Mouse (Mus musculus) layer of hippocampus, postnatal 25 days (tissue): Measurements from ENCODE around the gene Arhgef10l. TPM values are rescaled to one million over a fixed set of nuclear protein-coding genes. Genes with fewer than 3 reads are reported as not detected.

Experiments used
- DNase-seq, 2 experiments: peaks; one replicate each; pipeline ENCODE4 v3.0.0; 2022; ENCODE audit warnings: mixed read lengths in 2 of 2, low spot score in 1 of 2; ENCODE audit errors: extremely low spot score in 1 of 2
- total RNA-seq, 2 experiments: library from RNA; stranded (reverse); gene quantifications; 2 replicates each; pipeline ENCODE4 v1.2.3; 2021

The Arhgef10l gene
- total RNA-seq, 2 experiments from 2014 or later: 43.4 to 46.6 TPM

DNA sequence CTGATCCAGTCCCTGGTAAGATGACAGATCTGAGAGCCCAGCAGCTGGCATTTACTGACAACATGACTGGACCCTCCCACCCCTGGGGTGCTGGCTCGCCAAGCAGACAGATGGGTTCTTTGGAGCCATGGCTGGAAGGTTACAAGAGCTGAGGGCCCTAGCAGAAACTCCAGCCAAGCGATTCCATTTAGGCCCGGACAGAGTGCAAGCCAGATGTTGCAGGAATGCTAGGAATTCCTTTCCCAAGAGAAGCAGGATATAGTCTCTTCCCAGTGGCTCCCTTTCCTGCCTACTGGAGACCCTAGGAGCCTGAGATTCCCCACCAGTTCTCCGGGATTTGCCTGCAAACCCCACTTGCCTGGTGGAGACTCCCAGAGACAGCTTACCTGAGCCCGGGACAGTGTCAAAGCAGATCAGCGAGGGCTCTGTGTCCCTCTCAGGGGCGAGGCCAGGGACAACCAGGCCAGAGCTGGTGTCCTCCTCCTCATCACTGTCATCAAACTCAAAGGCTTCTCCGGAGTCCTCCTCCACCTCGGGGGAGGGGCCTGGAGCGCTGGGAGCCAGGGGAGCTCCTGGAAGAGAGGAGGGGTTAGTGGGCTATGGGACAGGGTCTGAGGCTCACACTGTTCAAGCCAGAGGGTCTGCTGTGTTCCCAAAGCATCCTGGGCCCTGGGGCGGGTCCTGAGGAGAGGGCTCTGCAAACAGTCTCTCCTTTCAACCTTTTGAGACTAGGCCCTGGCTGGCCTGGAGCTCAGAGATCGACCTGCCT lies 54.8 kb downstream of the Arhgef10l start:
- no peak for DNase-seq

DNA sequence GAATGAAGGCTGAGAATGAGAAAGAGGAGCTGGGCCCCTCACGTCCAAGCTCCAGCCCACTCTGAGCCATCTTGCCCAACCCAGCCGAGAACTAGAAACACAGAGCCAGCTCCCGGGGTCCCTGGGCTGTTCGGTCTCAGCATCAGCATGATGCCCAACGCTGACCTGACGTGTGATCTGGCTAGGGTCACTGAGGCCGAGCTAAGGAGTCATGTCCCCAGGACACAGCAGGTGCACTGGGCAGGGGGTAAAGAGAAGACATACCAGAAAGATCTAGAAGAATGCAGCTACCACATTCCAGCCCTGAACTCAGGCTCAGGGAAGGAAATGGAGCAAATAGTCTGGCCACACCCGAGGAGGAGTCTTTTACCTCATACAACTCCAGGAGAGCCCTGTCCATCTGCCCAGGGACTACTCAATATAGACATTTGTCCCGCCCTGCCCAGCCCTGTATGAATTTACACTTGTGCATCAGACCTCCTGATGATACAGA lies 57.5 kb downstream of the Arhgef10l start:
- DNase-seq: no peak

DNA sequence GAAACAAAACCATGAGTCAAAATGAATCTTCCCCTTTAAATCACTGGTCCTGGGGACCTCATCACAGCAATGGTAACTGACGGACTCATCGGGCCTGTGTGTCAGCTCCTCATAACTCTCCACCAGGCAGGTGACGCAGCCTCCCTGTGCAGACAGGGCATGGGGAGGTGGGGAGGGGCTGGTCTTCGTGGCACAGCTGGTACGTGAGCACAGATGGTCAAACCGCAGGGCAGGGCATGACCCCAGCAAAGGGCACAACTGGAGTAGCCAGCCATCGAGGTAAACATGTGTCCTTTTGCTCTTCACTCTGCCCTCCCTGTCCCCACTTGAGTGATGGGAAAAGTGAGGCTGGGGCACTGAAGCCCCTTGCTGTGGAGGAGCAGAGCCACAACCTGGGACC lies 59.0 kb downstream of the Arhgef10l start:
- DNase-seq: no peak

DNA sequence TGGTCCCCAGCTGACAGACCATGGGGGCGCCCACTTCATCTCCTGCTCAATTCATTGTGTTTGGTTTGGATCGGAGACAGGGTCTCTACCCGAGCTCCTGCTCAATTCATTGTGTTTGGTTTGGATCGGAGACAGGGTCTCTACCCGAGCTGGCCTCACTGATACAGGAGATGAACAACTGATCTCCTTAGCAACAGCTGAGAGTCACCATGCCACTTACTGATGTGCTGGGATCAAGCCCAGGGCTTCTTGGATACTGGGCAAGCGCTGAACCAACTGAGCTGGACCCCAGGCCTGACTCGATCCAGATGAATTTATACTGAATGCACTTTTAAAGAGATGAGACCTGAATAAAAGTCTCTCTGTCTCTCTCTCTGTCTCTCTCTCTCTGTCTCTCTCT lies 59.6 kb downstream of the Arhgef10l start:
- no peak for DNase-seq

DNA sequence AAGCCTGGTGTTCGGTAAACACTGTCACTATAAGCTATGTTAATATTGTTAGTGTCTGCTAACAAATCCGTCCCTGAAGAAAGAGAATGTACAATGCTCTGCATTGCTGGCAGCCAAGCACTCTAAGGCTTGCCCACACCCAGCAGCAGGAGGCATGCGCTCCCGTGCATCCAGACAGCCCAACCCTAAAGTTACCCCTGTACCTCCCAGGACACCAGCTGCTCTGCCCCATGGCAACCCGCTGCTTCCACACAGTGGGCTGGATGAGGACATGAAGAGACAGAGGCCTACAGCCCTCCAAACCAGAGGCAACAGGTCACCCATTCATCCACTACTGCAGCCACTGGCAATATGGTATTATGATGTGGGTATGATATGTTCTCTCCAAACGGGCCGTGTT lies 60.0 kb downstream of the Arhgef10l start:
- no peak for DNase-seq

DNA sequence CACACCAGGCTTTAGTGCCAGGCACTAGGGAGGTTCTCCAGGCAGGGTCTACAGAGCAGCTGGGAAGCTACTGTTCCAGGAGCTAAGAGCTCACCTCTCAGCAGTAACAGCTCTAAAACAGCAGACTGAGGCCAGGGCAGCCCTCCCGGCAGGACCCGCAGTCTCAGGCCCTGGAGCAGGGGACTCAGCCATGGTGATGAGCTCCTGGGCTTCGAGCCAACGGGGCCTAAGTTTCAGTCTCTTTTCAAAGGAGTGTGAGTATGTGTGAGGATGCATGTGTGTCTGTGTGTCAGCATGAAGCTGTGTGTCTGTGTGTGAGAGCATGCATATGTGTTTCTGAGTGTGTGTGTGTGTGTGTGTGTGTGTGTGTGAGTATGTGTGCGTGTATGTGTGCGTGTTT lies 60.6 kb downstream of the Arhgef10l start:
- DNase-seq: no peak

DNA sequence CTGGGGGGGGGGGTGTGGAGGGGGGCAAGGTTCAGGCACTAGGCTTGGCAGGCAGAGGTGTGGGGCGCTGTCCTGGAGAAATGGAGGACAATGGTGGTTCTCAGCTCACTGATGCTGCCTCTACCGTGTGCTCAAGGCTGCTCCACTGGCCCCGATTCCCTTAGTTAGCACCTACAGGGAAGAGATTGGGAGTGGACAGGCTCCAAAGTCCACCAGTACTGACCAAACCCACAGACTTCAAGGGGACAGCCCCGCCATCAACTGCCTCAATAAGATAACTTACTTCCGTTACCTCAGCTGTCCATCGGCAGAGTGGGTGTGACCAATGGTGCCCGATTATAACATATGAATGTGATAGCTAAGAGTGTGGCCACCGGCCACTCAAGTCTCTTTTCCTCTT lies 61.3 kb downstream of the Arhgef10l start:
- DNase-seq: no peak

DNA sequence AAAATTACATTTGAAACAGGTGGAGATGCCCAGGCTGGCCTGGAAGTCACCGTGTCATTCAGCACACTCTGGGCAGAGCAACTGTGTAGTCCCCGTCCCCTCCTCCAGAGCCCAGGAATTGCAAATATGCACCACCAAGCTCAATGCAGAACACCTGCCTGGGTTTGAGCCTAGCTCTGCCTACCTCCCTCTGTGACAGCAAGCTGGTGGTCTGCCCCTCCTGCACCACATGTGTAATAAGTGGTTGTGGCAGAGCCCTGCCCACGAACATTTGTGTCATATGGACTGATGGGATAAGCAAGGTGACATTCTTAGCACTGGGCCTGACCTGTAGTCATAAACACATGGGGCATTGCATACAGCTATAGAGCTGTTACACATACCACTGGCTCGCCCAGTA lies 63.8 kb downstream of the Arhgef10l start:
- no peak for DNase-seq

DNA sequence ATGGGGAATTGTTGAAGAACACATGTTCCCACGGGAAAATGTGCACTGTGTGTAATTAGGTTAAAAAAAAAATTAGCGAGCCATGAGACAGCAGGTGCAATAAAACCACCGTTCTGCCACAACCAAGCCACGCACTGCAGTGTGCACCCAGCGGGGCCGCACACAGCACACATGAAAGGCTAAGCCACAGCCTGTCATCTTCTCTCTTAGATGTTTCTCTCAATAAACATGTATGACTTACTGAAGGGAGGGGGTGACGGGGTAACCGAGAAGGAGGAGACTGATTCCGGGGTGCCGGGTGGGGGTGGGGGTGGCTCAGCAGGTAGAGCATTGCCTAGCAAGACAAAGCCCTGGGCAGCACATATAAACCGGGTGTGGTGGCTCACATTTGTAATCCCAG lies 64.7 kb downstream of the Arhgef10l start:
- DNase-seq: no peak

DNA sequence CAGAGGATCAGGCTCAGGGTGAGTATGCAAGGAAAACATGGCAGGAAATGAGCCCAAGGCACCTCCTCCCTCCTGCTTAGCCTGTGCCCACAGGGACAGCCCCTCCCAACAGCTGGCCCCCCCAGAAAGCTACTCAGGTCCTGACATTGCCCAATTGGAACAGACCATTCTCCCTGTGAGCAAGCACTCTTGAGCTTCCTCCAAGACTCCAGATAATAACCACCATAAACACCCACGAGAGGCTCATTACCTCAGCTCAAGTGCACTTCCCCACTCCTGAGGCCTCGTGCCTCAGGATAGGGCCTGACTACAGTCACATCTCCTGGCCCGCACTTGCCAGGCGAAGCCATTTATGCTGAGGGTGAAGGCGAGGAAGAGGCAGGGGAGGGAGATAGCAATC lies 67.0 kb downstream of the Arhgef10l start:
- no peak for DNase-seq

DNA sequence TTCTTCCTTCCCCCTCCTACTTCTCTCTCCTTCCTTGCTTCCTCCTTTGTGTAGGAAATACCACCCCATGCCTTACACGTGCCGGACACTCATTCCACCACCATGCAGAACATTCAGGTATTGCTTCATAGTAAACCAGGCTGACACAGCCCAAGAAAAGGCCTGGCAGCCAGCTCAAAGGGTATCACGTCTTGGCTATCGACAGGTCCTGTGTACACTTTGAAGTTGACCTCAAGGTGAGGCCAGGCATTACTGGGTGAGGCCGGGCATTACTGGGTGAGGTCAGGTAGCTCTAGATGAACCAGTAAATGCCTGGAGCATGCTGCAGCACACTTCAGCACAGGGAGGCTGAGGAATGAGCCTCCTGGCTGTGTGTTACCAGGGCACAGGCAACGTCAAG lies 67.9 kb downstream of the Arhgef10l start:
- no peak for DNase-seq

DNA sequence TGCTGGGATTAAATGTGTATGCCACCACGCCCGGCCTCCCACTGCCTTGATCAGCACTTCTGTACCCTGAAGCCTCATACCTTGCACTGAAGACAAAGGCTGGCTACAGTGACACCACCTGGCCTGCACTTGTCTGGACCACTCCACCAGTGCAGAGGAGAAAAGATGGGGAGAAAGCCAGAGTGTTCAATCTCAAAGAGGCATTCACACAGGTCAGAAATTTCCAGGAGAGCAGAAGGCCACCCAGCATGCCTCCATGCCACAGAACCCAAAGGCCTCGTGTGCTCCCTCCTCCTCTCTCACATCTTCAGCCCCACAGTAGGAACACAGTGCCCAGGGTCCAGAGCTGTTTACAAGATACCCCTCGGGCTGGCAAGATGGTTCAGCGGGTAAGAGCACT lies 68.4 kb downstream of the Arhgef10l start:
- no peak for DNase-seq

DNA sequence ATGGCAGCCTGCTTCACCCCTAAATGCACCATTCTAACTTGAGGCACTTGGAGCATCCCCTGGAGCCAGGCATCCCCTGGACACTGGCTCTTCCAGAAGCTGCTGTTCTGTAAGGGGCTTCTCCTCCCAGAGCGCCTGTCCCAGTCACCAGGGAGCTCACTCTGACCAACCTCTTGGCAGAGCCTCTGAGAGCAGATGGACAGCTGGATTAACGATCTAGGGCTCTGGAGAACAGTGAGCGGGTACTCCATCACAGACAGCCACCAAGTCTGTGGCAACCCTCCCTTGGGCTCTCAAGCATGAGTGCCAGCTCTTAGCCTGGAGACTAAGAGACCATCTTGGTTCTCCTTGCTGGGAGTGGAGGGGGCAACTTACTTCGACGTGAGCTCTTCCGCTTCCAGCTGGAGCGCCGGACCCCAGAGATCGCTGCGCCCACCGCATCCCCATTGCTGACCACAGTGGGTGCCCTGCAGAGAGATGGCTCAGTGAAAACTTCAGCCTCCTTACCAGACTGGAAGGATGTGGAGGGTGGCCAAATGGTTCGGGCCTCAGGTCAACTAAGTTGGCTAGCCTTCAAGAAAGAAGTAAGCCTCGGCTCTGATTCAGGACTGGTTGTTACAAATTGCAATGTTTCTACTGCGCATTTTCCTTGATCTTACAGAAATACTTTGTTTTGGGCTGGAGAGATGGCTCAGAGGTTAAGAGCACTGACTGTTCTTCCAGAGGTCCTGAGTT lies 71.9 kb downstream of the Arhgef10l start:
- no peak for DNase-seq

DNA sequence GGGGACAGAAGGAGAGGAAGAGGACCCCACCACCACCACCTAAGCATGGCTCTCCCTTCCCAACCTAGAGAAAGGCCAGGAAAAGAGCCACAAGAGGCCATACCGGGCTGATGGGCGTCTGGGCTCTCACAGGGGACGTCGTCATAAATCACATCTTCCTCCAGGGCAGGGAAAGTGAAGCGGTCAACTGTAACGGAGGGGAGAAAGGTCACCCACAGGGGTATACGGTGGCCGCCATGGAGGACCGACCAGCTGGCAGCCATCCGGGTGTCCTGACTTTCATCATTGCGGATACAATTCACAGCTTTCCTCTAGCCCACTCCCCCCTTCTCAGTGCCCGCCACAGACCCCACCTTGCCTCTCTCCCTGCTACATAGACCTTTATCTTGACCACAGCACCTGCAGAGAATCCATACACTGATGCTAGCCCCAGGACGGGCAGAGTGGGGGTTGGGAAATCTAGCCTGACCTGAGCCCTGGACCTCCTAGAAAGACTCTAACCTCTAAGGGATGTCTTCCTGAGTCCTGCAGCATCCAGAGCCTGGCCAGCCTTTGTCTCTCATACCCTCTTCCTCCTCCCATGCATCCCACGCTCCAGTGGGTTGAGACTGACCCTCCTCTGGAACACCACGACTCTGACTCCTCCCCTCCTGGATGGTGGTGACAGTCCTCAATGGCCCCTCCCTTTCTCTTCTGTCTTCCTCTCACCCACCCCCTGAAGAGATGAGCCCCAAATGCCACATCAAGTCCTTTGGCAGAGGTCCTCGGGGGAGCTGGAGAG lies 72.6 kb downstream of the Arhgef10l start:
- DNase-seq: no peak

DNA sequence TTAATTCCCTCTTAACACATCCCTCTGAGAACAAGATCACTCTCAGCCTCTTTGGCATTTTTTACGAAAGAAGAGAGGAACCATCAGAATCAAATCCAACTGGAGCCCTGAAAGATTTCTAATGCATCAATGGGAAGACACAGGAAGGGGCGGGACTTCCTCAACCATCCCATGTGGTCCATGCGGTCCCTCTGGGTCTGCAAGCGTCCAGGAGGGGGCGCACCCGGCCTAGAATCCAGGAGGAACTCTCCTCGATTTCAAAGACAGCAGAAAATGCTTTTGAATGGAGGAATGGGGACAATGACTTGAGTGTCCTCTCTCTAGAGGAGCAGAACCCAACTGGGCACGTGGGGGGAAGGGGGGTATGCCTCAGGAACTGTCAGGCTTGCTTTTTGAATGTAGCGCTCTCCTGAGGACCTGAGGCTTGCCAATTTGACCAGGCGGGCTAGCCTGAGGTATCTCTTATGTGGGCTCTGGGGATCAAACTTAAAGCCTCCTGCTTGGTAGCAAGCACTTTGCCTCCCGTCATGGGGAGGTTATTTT lies 73.5 kb downstream of the Arhgef10l start:
- peak; percentile 70 to 94 for DNase-seq

DNA sequence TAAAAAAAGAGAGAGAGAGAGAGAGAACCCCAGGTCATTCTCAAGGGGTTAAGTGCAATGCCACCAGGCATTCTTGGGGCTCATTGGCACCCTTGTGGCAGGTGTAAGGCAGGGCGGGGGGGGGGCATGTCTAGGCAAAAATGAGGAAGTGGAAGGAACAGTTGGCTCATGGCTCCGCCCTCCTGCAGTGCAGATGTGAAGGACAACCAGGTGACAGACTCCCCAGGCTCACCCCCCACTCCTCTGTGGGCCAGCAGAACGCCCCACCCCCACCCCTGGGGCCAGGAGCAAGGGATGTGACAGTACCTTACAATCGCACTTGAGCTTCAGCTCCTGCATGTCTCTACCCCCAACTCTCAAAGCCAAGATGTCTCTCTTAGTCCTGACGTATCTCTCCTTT lies 79.3 kb downstream of the Arhgef10l start:
- DNase-seq: no peak

DNA sequence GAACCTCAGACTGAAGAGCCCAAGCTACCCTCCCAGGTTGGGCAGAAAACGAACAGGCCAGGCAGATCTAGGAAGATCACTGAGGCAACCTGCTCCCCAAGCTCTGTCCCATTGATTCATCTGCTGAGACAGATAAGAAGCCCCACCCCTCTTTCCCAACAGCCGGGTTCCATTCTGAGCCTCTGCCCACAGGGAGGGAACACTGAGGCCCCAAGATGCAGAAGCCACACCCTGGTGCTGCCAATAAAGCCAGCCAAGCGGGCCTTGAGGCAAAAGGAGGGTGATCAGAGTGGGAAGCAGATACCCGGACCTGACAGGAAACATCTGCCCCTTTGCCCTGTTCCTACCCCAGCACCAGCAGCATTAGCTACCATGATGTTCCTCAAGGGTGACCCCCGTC lies 81.6 kb downstream of the Arhgef10l start:
- DNase-seq: no peak

DNA sequence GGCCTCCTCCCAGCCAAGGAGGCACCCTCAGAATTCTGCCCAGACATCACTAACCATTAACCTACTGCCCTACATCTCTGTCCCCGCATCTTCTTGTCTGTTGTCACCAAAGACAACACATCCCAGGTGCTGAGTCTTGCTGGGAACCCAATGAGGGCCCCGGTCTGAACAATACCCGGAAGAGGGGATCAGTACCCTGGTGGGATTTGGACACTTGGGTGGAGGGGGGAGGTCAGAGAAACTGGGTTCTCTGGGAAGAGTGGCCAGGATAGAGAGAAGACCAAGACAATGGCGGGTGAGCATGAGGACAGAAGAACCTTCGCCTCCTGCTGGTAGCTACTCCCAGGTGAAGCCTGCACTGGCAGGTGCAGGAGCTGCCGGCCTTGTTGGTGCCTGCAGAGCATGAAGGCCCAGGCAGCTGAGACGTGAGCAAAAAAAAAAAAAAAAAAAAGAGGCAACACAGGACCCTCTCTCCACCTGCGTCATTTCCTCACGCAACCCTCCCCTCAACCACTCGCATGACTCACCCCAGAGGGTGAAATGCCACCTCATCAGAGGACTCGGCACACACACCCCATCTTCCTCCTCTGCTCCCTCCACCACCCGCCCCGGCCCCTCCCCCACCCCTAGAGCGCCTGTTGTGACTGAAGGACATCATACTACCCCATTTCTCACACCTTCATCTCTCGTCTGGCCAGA lies 83.3 kb downstream of the Arhgef10l start:
- no peak for DNase-seq

DNA sequence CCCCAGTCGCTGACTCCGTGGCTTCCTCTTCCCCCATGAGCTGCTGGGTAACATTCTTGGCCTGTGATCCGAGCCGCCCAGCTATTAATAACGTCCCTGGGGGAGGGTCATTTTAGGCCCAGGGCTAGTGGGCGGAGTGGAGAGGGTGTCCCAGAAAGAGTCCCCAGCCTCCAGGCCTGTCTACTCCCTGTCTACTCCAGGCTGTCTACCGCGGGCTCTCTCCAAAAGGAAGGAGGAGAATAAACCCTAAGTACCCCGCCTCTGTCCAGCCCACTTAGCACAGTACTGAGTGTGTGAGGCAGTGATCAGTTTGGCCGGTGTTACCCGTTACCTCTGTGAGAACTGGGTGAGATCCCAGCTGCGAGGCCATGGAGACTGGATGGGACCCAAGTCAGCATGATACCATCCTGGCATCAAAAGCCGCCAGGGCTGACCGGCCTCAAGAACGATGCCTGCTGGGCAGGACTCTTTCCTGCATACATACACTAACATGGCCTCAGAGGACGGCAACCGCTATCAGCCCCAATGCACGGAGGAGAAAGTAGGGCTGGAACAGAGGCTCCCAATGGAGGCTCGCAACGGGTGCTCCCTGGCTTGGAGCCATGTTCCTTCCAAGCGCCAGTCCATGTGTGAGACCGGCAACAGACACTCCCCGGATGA lies 84.0 kb downstream of the Arhgef10l start:
- no peak for DNase-seq

DNA sequence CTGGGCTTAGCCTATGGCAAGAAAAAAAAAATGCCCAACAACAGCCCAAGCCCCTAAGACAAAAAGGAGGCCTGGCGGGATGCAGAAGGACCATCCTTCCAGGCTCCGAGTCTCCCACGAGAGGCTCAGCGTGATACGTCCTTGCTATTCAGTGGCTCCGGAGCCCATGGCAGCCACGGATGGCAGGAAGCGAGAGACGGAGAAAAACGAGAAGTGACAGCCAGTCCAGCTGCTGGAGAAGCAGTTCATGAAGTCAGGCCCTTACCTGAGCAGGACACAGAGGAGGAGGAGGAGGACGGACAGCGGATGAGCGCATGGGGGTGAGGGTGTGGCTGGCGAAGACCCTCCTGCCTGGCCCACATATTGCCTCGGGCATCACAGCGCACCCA lies 84.5 kb downstream of the Arhgef10l start:
- DNase-seq: no peak
